Mouse (Mus musculus): ENCODE measurements around the gene Plin4. TPM values are rescaled to one million over a fixed set of nuclear protein-coding genes. Genes with fewer than 3 reads are reported as not detected.
"Not testable (repeated sequence)": the region's sequence is repeated elsewhere in the genome, so short reads cannot be mapped to it uniquely, and the experiment has no call there.

Plin4 gene
- total RNA-seq, 2 experiments from 2014 or later, result not detected

DNA sequence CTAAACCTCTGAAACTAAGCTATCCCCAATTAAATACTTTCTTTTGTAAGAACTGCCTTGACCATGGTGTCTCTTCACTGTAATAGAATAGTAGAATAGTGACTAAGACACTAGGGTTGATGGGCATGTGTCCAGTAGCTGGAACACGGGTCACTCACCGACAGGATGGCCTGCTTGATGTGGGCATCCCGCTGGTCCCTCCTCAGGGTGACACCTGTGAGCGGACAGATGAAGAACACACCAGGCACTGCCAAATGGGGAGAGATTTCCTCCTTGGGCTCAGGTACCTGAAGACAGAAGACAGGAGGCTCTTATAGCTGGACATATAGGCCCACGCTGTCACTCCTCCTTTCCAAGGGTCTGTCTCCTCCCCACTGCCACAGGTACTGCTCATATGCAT lies 37.4 kb downstream of the Plin4 start:
- no peak for ATAC-seq (replicated peaks; ENCODE audit: low FRiP score, low TSS enrichment, poor library complexity, severe bottlenecking)

DNA sequence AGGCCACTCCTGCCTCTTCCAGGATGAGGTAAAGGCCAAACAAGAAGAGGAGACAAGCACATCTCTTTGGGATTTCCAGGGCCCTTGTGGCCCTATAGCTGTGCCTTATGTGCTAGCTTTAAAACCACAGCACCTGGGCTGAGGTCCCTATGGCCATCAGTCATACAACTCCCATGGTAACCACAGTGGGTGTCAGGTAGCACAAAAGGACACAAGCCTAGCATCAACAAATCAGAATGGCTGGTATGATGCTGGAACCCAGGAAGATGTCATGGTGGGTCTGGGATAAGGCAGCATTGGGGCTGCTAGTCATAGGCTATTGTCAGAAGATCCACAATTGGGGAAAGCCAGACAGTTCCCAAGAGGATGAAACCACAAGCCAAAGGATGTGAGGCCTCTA lies 38.5 kb downstream of the Plin4 start:
- ATAC-seq (replicated peaks; ENCODE audit: low FRiP score, low TSS enrichment, poor library complexity, severe bottlenecking), result no peak

- ATAC-seq (replicated peaks; ENCODE audit: low FRiP score, low TSS enrichment, poor library complexity, severe bottlenecking), result no peak
Observed at GRCm38 (mm10) chr17:56069066-56069465, 40.5 kb downstream of the Plin4 start.

DNA sequence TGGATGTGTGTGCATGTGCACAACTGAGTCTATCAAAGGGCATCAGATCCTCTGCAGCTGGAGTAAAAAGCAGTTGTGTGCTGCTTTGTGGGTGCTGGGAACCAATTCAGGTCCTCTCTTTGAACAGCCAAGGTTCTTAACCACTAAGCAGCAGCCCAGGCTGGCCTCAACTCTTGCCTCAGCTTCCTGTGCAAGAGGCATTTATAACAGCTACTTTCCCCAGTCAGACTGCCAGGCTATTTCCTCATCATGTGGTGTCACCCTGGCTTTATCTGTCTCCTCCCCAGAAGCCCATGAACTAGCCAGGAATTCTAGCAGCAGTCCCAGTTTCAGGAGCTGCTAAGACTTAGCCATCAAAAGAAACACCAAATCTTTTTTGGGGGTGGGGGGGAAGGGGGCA lies 43.2 kb downstream of the Plin4 start:
- no peak for ATAC-seq (replicated peaks; ENCODE audit: low FRiP score, low TSS enrichment, poor library complexity, severe bottlenecking)

DNA sequence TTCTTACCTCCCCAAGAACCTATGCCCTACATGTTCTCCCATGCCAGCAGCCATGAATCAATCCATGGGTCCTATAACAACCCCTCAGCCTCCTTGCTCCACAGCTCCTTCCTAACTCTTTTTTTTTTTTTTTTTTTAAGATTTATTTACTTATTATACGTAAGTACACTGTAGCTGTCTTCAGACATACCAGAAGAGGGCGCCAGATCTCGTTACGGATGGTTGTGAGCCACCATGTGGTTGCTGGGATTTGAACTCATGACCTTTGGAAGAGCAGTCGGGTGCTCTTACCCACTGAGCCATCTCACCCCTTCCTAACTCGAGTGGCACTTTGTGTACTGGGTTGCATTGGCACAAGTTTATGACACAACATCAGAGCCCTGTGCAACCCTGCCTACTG lies 43.9 kb downstream of the Plin4 start:
- ATAC-seq (replicated peaks; ENCODE audit: low FRiP score, low TSS enrichment, poor library complexity, severe bottlenecking), result not testable (repeated sequence)

DNA sequence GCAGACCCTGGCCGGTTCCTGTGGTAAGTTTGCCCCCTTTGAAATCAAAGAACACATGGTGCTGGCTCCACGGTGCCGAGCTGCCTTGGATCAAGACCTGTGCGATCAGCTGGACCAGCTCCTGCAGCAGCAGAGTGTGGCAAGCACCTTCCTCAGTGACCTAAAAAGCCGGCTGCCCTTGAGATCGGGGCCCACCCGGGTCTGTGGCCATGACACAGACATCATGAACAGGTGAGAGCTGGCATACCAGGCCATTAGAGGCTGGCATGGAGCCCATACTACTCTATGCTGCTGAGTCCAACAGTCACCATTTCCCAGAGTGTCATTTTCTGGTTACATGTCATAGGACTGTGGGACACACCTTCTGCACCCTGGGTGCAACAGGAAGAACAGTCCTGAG lies 47.5 kb downstream of the Plin4 start:
- ATAC-seq (replicated peaks; ENCODE audit: low FRiP score, low TSS enrichment, poor library complexity, severe bottlenecking), result no peak

DNA sequence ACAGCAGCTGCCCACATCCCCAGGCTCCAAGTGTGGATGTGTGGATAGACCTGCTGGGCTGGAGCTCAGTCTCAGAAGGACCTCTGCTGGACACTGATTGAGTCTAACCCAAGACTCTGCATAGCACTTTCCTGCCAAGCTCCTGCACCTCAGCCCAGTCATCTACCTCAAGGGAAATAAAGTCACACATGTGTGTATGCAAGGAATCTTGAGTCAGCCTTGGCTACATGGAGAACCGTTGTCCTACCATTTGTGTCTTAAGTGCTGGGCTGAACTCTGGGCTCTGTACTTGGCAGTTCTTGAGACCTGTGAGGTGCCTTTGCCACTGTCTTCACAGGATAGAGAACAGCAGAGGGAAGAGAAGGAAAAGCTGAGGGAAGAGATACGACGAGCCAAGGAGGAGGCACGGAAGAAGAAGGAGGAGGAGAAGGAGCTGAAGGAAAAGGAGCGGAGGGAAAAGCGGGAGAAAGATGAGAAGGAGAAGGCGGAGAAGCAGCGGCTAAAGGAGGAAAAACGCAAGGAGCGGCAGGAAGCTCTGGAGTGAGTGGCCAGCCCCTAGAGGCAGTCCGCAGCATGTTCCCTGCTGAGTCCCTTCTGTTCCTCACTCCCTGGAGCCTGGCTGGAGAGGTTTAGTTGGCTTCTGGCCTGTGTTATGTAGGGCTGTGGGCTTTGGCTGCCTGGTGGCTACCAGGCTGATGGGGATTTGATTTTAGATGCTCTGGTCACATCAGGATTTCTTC lies 52.1 kb downstream of the Plin4 start:
- no peak for ATAC-seq (replicated peaks; ENCODE audit: low FRiP score, low TSS enrichment, poor library complexity, severe bottlenecking)

GRCm38 (mm10) chr17:56055945-56056678 lies 53.5 kb downstream of the Plin4 start:
- ATAC-seq (replicated peaks; ENCODE audit: low FRiP score, low TSS enrichment, poor library complexity, severe bottlenecking), result peak; percentile 29

DNA sequence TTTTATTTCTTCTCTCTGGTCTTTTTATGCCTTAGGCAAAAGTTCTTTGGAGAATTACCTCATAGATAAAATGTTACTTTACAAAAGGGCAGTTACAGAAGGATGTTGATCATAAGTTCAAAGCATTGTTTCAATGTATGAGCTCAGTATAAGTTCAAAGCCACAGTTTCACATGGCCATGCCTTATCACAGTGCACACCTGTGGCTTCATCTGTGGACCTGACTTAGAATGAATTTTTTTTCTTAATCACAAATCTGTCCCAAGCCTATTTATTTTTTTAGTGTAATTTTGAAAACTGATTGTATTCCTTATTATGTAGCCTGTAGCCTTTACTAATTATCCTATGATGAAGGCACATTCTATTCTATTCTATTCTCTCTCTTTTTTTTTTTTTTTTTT lies 54.7 kb downstream of the Plin4 start:
- ATAC-seq (replicated peaks; ENCODE audit: low FRiP score, low TSS enrichment, poor library complexity, severe bottlenecking), result no peak

- ATAC-seq (replicated peaks; ENCODE audit: low FRiP score, low TSS enrichment, poor library complexity, severe bottlenecking), result no peak
Observed at GRCm38 (mm10) chr17:56051369-56051768, 58.2 kb downstream of the Plin4 start.

Other genes with a start within 250 kb of the Plin4 start
- 2.2 and 4.2 TPM in 2 replicates for gene Zfp119a, start 230.9 kb downstream of the Plin4 start, total RNA-seq (2014; fragmentation: Nextera tagmentation)
- 3.9 and 7.0 TPM in 2 replicates for gene Zfp119a, start 230.9 kb downstream of the Plin4 start, total RNA-seq (2017)
- 14.4 and 15.0 TPM in 2 replicates for gene Zfp959, start 217.7 kb downstream of the Plin4 start, total RNA-seq (2014; fragmentation: Nextera tagmentation)
- 10.5 and 13.4 TPM in 2 replicates for gene Zfp959, start 217.7 kb downstream of the Plin4 start, total RNA-seq (2017)
- 2.0 and 4.8 TPM in 2 replicates for gene Zfp119b, start 160.3 kb downstream of the Plin4 start, total RNA-seq (2014; fragmentation: Nextera tagmentation)
- gene Zfp119b, start 160.3 kb downstream of the Plin4 start, total RNA-seq (2017), result 1.2 and 10.3 TPM in 2 replicates
- gene Ebi3, start 157.2 kb downstream of the Plin4 start, total RNA-seq (2014; fragmentation: Nextera tagmentation), result 0.42 TPM in 1 of 2 replicates, not detected in the other
- 0.47 TPM in 1 of 2 replicates, not detected in the other for gene Ebi3, start 157.2 kb downstream of the Plin4 start, total RNA-seq (2017)
- 11.2 and 18.7 TPM in 2 replicates for gene Yju2, start 150.7 kb downstream of the Plin4 start, total RNA-seq (2014; fragmentation: Nextera tagmentation)
- gene Yju2, start 150.7 kb downstream of the Plin4 start, total RNA-seq (2017), result 17.1 and 25.5 TPM in 2 replicates
- gene Shd, start 139.3 kb downstream of the Plin4 start, total RNA-seq (2014; fragmentation: Nextera tagmentation), result not detected in 2 replicates
- not detected in 2 replicates for gene Shd, start 139.3 kb downstream of the Plin4 start, total RNA-seq (2017)
- gene Fsd1, start 123.3 kb downstream of the Plin4 start, total RNA-seq (2014; fragmentation: Nextera tagmentation), result not detected in 2 replicates
- gene Fsd1, start 123.3 kb downstream of the Plin4 start, total RNA-seq (2017), result not detected in 2 replicates
- gene Stap2, start 104.2 kb downstream of the Plin4 start, total RNA-seq (2014; fragmentation: Nextera tagmentation), result not detected in 2 replicates
- not detected in 2 replicates for gene Stap2, start 104.2 kb downstream of the Plin4 start, total RNA-seq (2017)
- 5.4 and 12.1 TPM in 2 replicates for gene Mpnd, start 104.1 kb downstream of the Plin4 start, total RNA-seq (2014; fragmentation: Nextera tagmentation)
- gene Mpnd, start 104.1 kb downstream of the Plin4 start, total RNA-seq (2017), result 2.1 and 6.2 TPM in 2 replicates
- gene Sh3gl1, start 73.2 kb downstream of the Plin4 start, total RNA-seq (2014; fragmentation: Nextera tagmentation), result 25.2 and 35.7 TPM in 2 replicates
- gene Sh3gl1, start 73.2 kb downstream of the Plin4 start, total RNA-seq (2017), result 13.6 and 22.1 TPM in 2 replicates
- 46.9 and 47.7 TPM in 2 replicates for gene Chaf1a, start 69.4 kb downstream of the Plin4 start, total RNA-seq (2014; fragmentation: Nextera tagmentation)
- 34.5 and 37.5 TPM in 2 replicates for gene Chaf1a, start 69.4 kb downstream of the Plin4 start, total RNA-seq (2017)
- 16.3 and 21.1 TPM in 2 replicates for gene Ubxn6, start 34.8 kb downstream of the Plin4 start, total RNA-seq (2014; fragmentation: Nextera tagmentation)
- 13.2 and 29.1 TPM in 2 replicates for gene Ubxn6, start 34.8 kb downstream of the Plin4 start, total RNA-seq (2017)
- gene Hdgfl2, start 30.2 kb downstream of the Plin4 start, total RNA-seq (2014; fragmentation: Nextera tagmentation), result 84.1 and 100 TPM in 2 replicates
- gene Hdgfl2, start 30.2 kb downstream of the Plin4 start, total RNA-seq (2017), result 70.9 and 103 TPM in 2 replicates
- not detected in 2 replicates for gene Plin5, start 7.8 kb upstream of the Plin4 start, total RNA-seq (2014; fragmentation: Nextera tagmentation)
- 0.23 TPM in 1 of 2 replicates, not detected in the other for gene Plin5, start 7.8 kb upstream of the Plin4 start, total RNA-seq (2017)
- gene Lrg1, start 12.2 kb upstream of the Plin4 start, total RNA-seq (2014; fragmentation: Nextera tagmentation), result 1.8 TPM in 1 of 2 replicates, not detected in the other
- gene Lrg1, start 12.2 kb upstream of the Plin4 start, total RNA-seq (2017), result 2.1 TPM in 1 of 2 replicates, not detected in the other
- gene Sema6b, start 30.5 kb upstream of the Plin4 start, total RNA-seq (2014; fragmentation: Nextera tagmentation), result 0.24 TPM in 1 of 2 replicates, not detected in the other
- 0.42 TPM in 1 of 2 replicates, not detected in the other for gene Sema6b, start 30.5 kb upstream of the Plin4 start, total RNA-seq (2017)
- gene Tnfaip8l1, start 52.7 kb upstream of the Plin4 start, total RNA-seq (2014; fragmentation: Nextera tagmentation), result 0.76 and 1.6 TPM in 2 replicates
- not detected in 2 replicates for gene Tnfaip8l1, start 52.7 kb upstream of the Plin4 start, total RNA-seq (2017)
- 28.7 and 59.7 TPM in 2 replicates for gene Mydgf, start 74.1 kb upstream of the Plin4 start, total RNA-seq (2014; fragmentation: Nextera tagmentation)
- 21.5 and 25.3 TPM in 2 replicates for gene Mydgf, start 74.1 kb upstream of the Plin4 start, total RNA-seq (2017)
- 25.3 and 33.5 TPM in 2 replicates for gene Dpp9, start 109.1 kb upstream of the Plin4 start, total RNA-seq (2014; fragmentation: Nextera tagmentation)
- 8.6 and 11.7 TPM in 2 replicates for gene Dpp9, start 109.1 kb upstream of the Plin4 start, total RNA-seq (2017)
- gene Fem1a, start 147.0 kb upstream of the Plin4 start, total RNA-seq (2014; fragmentation: Nextera tagmentation), result 15.8 and 19.2 TPM in 2 replicates
- 19.2 and 21.7 TPM in 2 replicates for gene Fem1a, start 147.0 kb upstream of the Plin4 start, total RNA-seq (2017)
- gene Ticam1, start 167.0 kb upstream of the Plin4 start, total RNA-seq (2014; fragmentation: Nextera tagmentation), result 5.8 and 8.4 TPM in 2 replicates
- gene Ticam1, start 167.0 kb upstream of the Plin4 start, total RNA-seq (2017), result 2.2 and 3.2 TPM in 2 replicates
- gene Plin3, start 183.1 kb upstream of the Plin4 start, total RNA-seq (2014; fragmentation: Nextera tagmentation), result 4.8 and 6.8 TPM in 2 replicates
- gene Plin3, start 183.1 kb upstream of the Plin4 start, total RNA-seq (2017), result 3.7 and 6.1 TPM in 2 replicates
- gene Arrdc5, start 190.5 kb upstream of the Plin4 start, total RNA-seq (2014; fragmentation: Nextera tagmentation), result not detected in 2 replicates
- gene Arrdc5, start 190.5 kb upstream of the Plin4 start, total RNA-seq (2017), result not detected in 2 replicates
- 151 and 161 TPM in 2 replicates for gene Uhrf1, start 193.5 kb upstream of the Plin4 start, total RNA-seq (2014; fragmentation: Nextera tagmentation)
- 150 and 161 TPM in 2 replicates for gene Uhrf1, start 193.5 kb upstream of the Plin4 start, total RNA-seq (2017)
- 16.0 and 17.3 TPM in 2 replicates for gene Kdm4b, start 216.3 kb upstream of the Plin4 start, total RNA-seq (2014; fragmentation: Nextera tagmentation)
- gene Kdm4b, start 216.3 kb upstream of the Plin4 start, total RNA-seq (2017), result 11.0 and 14.3 TPM in 2 replicates

Measured in megakaryocyte-erythroid progenitor cell, adult 5-6 weeks (primary cell).